Mouse (Mus musculus): ENCODE data around the gene Gm20458. TPM values are rescaled to one million over a fixed set of nuclear protein-coding genes. Genes with fewer than 3 reads are reported as not detected.

Gene Gm20458
- polyA plus RNA-seq, 1 experiment from 2014 or later, result 11.0 TPM

- no peak for ATAC-seq (ENCODE audit: insufficient number of reproducible peaks, low FRiP score, low TSS enrichment, low read depth)
- H3K27me3 ChIP-seq, result no peaks in the 10 kb centered on the region
- H3K4me3 ChIP-seq, result no peak overlapping the region
- 10% methylated on average over 8 of the region's 8 CpGs for WGBS
- H3K9me3 ChIP-seq, result no peaks in the 10 kb centered on the region
- H3K36me3 ChIP-seq, result no peaks in the 10 kb centered on the region
- H3K4me2 ChIP-seq, result peak overlapping the region; percentile 10; the same call in 1 of the 2 replicates
- peaks cover 27% of the 10 kb centered on the region for H3K4me1 ChIP-seq
- H3K9ac ChIP-seq, result no peak overlapping the region
- H3K27ac ChIP-seq, result peak overlapping the region; percentile 39
These were observed 61.5 kb downstream of the Gm20458 start for GRCm38 (mm10) chr2:164522280-164522679.

- no peak for ATAC-seq (ENCODE audit: insufficient number of reproducible peaks, low FRiP score, low TSS enrichment, low read depth)
- Histone ChIP-seq H3K36me3 (no peaks in the 10 kb centered on the region), H3K27ac (no peak overlapping the region), H3K4me2 (no peak overlapping the region), H3K9ac (no peak overlapping the region), H3K4me1 (peaks cover 22% of the 10 kb centered on the region), H3K4me3 (no peak overlapping the region), H3K27me3 (no peaks in the 10 kb centered on the region), H3K9me3 (no peaks in the 10 kb centered on the region)
- 76% methylated on average over 10 of the region's 10 CpGs for WGBS
These were observed 62.6 kb downstream of the Gm20458 start for GRCm38 (mm10) chr2:164523301-164523773.

GRCm38 (mm10) chr2:164528557-164528956 lies 67.8 kb downstream of the Gm20458 start:
- H3K4me1 ChIP-seq, result no peaks in the 10 kb centered on the region; the same call in 1 of the 2 replicates
- H3K4me2 ChIP-seq, result no peak overlapping the region
- H3K9ac ChIP-seq, result no peak overlapping the region
- no peak overlapping the region for H3K27ac ChIP-seq
- no peak overlapping the region for H3K4me3 ChIP-seq
- no peak for ATAC-seq (ENCODE audit: insufficient number of reproducible peaks, low FRiP score, low TSS enrichment, low read depth)
- H3K36me3 ChIP-seq, result no peaks in the 10 kb centered on the region
- 60% methylated on average over 5 of the region's 5 CpGs for WGBS
- H3K9me3 ChIP-seq, result no peaks in the 10 kb centered on the region
- H3K27me3 ChIP-seq, result no peaks in the 10 kb centered on the region

GRCm38 (mm10) chr2:164531169-164531568 lies 70.4 kb downstream of the Gm20458 start:
- no peak overlapping the region for H3K9ac ChIP-seq
- H3K4me1 ChIP-seq, result no peaks in the 10 kb centered on the region; the same call in 1 of the 2 replicates
- no peak overlapping the region for H3K4me3 ChIP-seq
- ATAC-seq (ENCODE audit: insufficient number of reproducible peaks, low FRiP score, low TSS enrichment, low read depth), result 0 out of 2 replicates have a peak, but pooled peaks have one; percentile 30
- H3K27ac ChIP-seq, result 0 out of 2 replicates have a peak overlapping the region, but pooled peaks have one; percentile 18
- no peak overlapping the region for H3K4me2 ChIP-seq
- H3K9me3 ChIP-seq, result no peaks in the 10 kb centered on the region
- 4% methylated on average over 3 of the region's 3 CpGs for WGBS
- no peaks in the 10 kb centered on the region for H3K27me3 ChIP-seq
- H3K36me3 ChIP-seq, result no peaks in the 10 kb centered on the region

- 53% methylated on average over 10 of the region's 10 CpGs for WGBS
- no peak overlapping the region for H3K9ac ChIP-seq
- H3K4me3 ChIP-seq, result no peak overlapping the region
- H3K4me2 ChIP-seq, result no peak overlapping the region
- H3K27ac ChIP-seq, result no peak overlapping the region
- H3K27me3 ChIP-seq, result no peaks in the 10 kb centered on the region
- H3K36me3 ChIP-seq, result no peaks in the 10 kb centered on the region
- H3K9me3 ChIP-seq, result no peaks in the 10 kb centered on the region
- H3K4me1 ChIP-seq, result no peaks in the 10 kb centered on the region; the same call in 1 of the 2 replicates
- ATAC-seq (ENCODE audit: insufficient number of reproducible peaks, low FRiP score, low TSS enrichment, low read depth), result no peak
These were observed 73.5 kb downstream of the Gm20458 start for GRCm38 (mm10) chr2:164534315-164534714.

- Histone ChIP-seq H3K9ac (no peak overlapping the region), H3K4me2 (no peak overlapping the region), H3K9me3 (no peaks in the 10 kb centered on the region), H3K4me1 (peaks cover 3% of the 10 kb centered on the region; the same call in 1 of the 2 replicates), H3K27ac (no peak overlapping the region), H3K36me3 (no peaks in the 10 kb centered on the region), H3K27me3 (no peaks in the 10 kb centered on the region), H3K4me3 (no peak overlapping the region)
- 70% methylated on average over 4 of the region's 4 CpGs for WGBS
- no peak for ATAC-seq (ENCODE audit: insufficient number of reproducible peaks, low FRiP score, low TSS enrichment, low read depth)
These were observed 76.2 kb downstream of the Gm20458 start for GRCm38 (mm10) chr2:164537003-164537402.

Other genes starting within 250 kb of the Gm20458 start
- not detected in 2 replicates for gene Wfdc15b, start 239.3 kb upstream of the Gm20458 start, polyA plus RNA-seq (2015; fragmentation: Nextera tagmentation; extraction: Ambion mirVana)
- gene Svs2, start 222.5 kb upstream of the Gm20458 start, polyA plus RNA-seq (2015; fragmentation: Nextera tagmentation; extraction: Ambion mirVana), result not detected in 2 replicates
- not detected in 2 replicates for gene Svs3b, start 204.3 kb upstream of the Gm20458 start, polyA plus RNA-seq (2015; fragmentation: Nextera tagmentation; extraction: Ambion mirVana)
- gene Svs4, start 182.5 kb upstream of the Gm20458 start, polyA plus RNA-seq (2015; fragmentation: Nextera tagmentation; extraction: Ambion mirVana), result not detected in 2 replicates
- gene Svs3a, start 171.7 kb upstream of the Gm20458 start, polyA plus RNA-seq (2015; fragmentation: Nextera tagmentation; extraction: Ambion mirVana), result not detected in 2 replicates
- gene Svs6, start 144.2 kb upstream of the Gm20458 start, polyA plus RNA-seq (2015; fragmentation: Nextera tagmentation; extraction: Ambion mirVana), result not detected in 2 replicates
- not detected in 2 replicates for gene Svs5, start 128.2 kb upstream of the Gm20458 start, polyA plus RNA-seq (2015; fragmentation: Nextera tagmentation; extraction: Ambion mirVana)
- 4.3 TPM in 2 replicates for gene Slpi, start 71.9 kb upstream of the Gm20458 start, polyA plus RNA-seq (2015; fragmentation: Nextera tagmentation; extraction: Ambion mirVana)
- gene Rbpjl, start 57.8 kb upstream of the Gm20458 start, polyA plus RNA-seq (2015; fragmentation: Nextera tagmentation; extraction: Ambion mirVana), result 1.2 and 1.3 TPM in 2 replicates
- 108 and 113 TPM in 2 replicates for gene Matn4, start 55.8 kb upstream of the Gm20458 start, polyA plus RNA-seq (2015; fragmentation: Nextera tagmentation; extraction: Ambion mirVana)
- gene Sdc4, start 17.1 kb upstream of the Gm20458 start, polyA plus RNA-seq (2015; fragmentation: Nextera tagmentation; extraction: Ambion mirVana), result 107 and 110 TPM in 2 replicates
- 54.5 and 61.2 TPM in 2 replicates for gene Sys1, start 4.0 kb upstream of the Gm20458 start, polyA plus RNA-seq (2015; fragmentation: Nextera tagmentation; extraction: Ambion mirVana)
- not detected in 2 replicates for gene Trp53tg5, start 12.8 kb downstream of the Gm20458 start, polyA plus RNA-seq (2015; fragmentation: Nextera tagmentation; extraction: Ambion mirVana)
- gene Dbndd2, start 25.1 kb downstream of the Gm20458 start, polyA plus RNA-seq (2015; fragmentation: Nextera tagmentation; extraction: Ambion mirVana), result 6.3 and 6.9 TPM in 2 replicates
- gene Pigt, start 36.6 kb downstream of the Gm20458 start, polyA plus RNA-seq (2015; fragmentation: Nextera tagmentation; extraction: Ambion mirVana), result 65.0 and 67.5 TPM in 2 replicates
- 18.3 and 31.2 TPM in 2 replicates for gene Wfdc2, start 101.4 kb downstream of the Gm20458 start, polyA plus RNA-seq (2015; fragmentation: Nextera tagmentation; extraction: Ambion mirVana)
- gene Spint3, start 112.5 kb downstream of the Gm20458 start, polyA plus RNA-seq (2015; fragmentation: Nextera tagmentation; extraction: Ambion mirVana), result not detected in 2 replicates
- gene Wfdc6a, start 124.5 kb downstream of the Gm20458 start, polyA plus RNA-seq (2015; fragmentation: Nextera tagmentation; extraction: Ambion mirVana), result 0.19 TPM in 1 of 2 replicates, not detected in the other
- gene Eppin, start 132.6 kb downstream of the Gm20458 start, polyA plus RNA-seq (2015; fragmentation: Nextera tagmentation; extraction: Ambion mirVana), result not detected in 2 replicates
- not detected in 2 replicates for gene Wfdc6b, start 152.6 kb downstream of the Gm20458 start, polyA plus RNA-seq (2015; fragmentation: Nextera tagmentation; extraction: Ambion mirVana)
- gene Wfdc8, start 152.7 kb downstream of the Gm20458 start, polyA plus RNA-seq (2015; fragmentation: Nextera tagmentation; extraction: Ambion mirVana), result not detected in 2 replicates
- gene Wfdc16, start 177.8 kb downstream of the Gm20458 start, polyA plus RNA-seq (2015; fragmentation: Nextera tagmentation; extraction: Ambion mirVana), result not detected in 2 replicates
- gene Wfdc10, start 195.1 kb downstream of the Gm20458 start, polyA plus RNA-seq (2015; fragmentation: Nextera tagmentation; extraction: Ambion mirVana), result not detected in 2 replicates
- not detected in 2 replicates for gene Wfdc9, start 195.6 kb downstream of the Gm20458 start, polyA plus RNA-seq (2015; fragmentation: Nextera tagmentation; extraction: Ambion mirVana)
- gene Wfdc11, start 213.1 kb downstream of the Gm20458 start, polyA plus RNA-seq (2015; fragmentation: Nextera tagmentation; extraction: Ambion mirVana), result not detected in 2 replicates
- gene Wfdc13, start 224.1 kb downstream of the Gm20458 start, polyA plus RNA-seq (2015; fragmentation: Nextera tagmentation; extraction: Ambion mirVana), result 0.18 TPM in 1 of 2 replicates, not detected in the other
- gene Spint4, start 237.5 kb downstream of the Gm20458 start, polyA plus RNA-seq (2015; fragmentation: Nextera tagmentation; extraction: Ambion mirVana), result not detected in 2 replicates